Mouse (Mus musculus) megakaryocyte, embryonic 14.5 days (primary cell): Measurements from ENCODE around the gene Inppl1.

ENCODE experiments used
- FLI1 ChIP-seq: IDR thresholded peaks from 2 replicates; pipeline ENCODE4 v1.6.1; 2012; ENCODE audit warnings: low read length, inconsistent platforms, mixed read lengths
- GATA1 ChIP-seq: IDR thresholded peaks from 3 replicates; pipeline ENCODE4 v1.6.1; 2012; ENCODE audit warnings: mixed read lengths, low read length, inconsistent platforms, borderline replicate concordance

- TF ChIP-seq GATA1 (no peak), FLI1 (no peak)
These were observed 19.1 kb upstream of the Inppl1 start, which contains the start of gene Folr2 for GRCm38 (mm10) chr7:101857094-101857493.
